Mouse (Mus musculus) G1E (cell line): ENCODE data around the gene Cidec.

Experiments
- CTCF ChIP-seq: IDR thresholded peaks from 2 replicates; pipeline ENCODE4 v1.5.1; 2012; ENCODE audit warnings: low read depth, low read length, inconsistent platforms, mixed read lengths
- GATA1 ChIP-seq: IDR thresholded peaks from 2 replicates; pipeline ENCODE4 v1.6.1; 2012; ENCODE audit warnings: borderline replicate concordance, low read length, inconsistent platforms, mixed read lengths
- POLR2AphosphoS5 ChIP-seq: IDR thresholded peaks from 2 replicates; pipeline ENCODE4 v1.6.1; 2012; ENCODE audit warnings: low read depth, low read length, inconsistent platforms; ENCODE audit not compliant: insufficient replicate concordance
- TAL1 ChIP-seq: conservative IDR thresholded peaks from 2 replicates; pipeline ENCODE4 v1.6.1; 2012; ENCODE audit warnings: low read depth, low read length, inconsistent platforms, mixed read lengths

- TF ChIP-seq CTCF (no peak), POLR2AphosphoS5 (no peak), TAL1 (no peak), GATA1 (no peak)
Measured at GRCm38 (mm10) chr6:113465602-113466001, 30.0 kb upstream of the Cidec start.
